Mouse (Mus musculus): Measurements from ENCODE around the gene Colgalt2. TPM values are rescaled to one million over a fixed set of nuclear protein-coding genes. Genes with fewer than 3 reads are reported as not detected.

Gene Colgalt2
- polyA plus RNA-seq, 1 experiment: 1.1 TPM

DNA sequence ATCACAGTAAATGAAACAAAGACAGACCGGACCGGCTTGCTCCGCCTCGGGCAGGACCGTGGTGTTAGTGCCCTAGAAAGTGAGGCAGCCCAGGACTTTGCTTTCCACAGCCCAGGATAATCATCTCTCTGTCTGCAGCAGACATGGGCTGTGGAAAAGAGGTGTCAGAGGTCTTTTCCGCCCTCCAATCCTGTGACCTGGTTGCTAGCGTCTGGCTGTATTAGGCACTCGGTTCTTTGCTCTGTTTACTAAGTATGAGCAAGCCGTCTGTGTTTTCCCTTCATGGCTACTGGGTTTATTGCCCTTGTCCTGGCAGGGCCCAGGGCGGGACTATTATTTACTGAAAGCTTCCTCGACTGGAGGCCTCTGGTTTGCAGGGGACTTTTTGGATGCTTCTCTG lies 98.0 kb downstream of the Colgalt2 start:
- DNase-seq: no peak
- Histone ChIP-seq H3K4me1 (replicated peaks; ENCODE audit: control insufficient read depth, insufficient read depth, low read length) (peaks cover 3% of the 10 kb centered on the region; the same call in 1 of the 2 replicates), H3K27ac (ENCODE audit: control insufficient read depth, insufficient read depth, low read length) (no peak overlapping the region), H3K27me3 (ENCODE audit: control insufficient read depth, insufficient read depth, low read length) (no peaks in the 10 kb centered on the region), H3K36me3 (ENCODE audit: control insufficient read depth, insufficient read depth, low read length) (no peaks in the 10 kb centered on the region), H3K4me3 (ENCODE audit: control insufficient read depth, insufficient read depth, low read length) (no peak overlapping the region)
- no peak for TF ChIP-seq CTCF (IDR thresholded peaks at IDR 0.05; ENCODE audit: borderline replicate concordance, control insufficient read depth, extremely low read depth, insufficient read depth, low read length, poor library complexity)
- no peak for TF ChIP-seq POLR2A (IDR thresholded peaks at IDR 0.05; ENCODE audit: control insufficient read depth, extremely low read depth, insufficient read depth, low read length, poor library complexity)
- WGBS: 79% methylated on average over 11 of the region's 11 CpGs

DNA sequence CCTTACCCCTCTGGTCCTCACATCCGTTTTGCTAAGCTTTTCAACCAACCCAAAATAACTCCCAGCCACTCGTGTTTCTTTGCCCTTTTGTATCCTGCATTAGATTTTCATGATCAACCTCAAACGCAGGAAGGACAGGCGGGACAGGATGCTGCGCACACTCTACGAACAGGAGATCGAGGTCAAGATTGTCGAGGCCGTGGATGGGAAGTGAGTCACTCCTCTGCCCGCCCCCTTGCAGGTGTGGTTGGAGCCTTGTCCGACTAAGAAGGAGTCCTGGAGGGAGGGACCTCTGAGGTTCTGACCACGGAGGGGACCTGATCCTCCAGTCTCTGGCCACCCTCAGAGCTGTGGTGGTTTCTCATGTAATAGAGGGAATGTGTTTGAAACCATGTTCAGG lies 100.2 kb downstream of the Colgalt2 start:
- WGBS: 19% methylated on average over 12 of the region's 12 CpGs
- Histone ChIP-seq H3K27me3 (ENCODE audit: control insufficient read depth, insufficient read depth, low read length) (no peaks in the 10 kb centered on the region), H3K36me3 (ENCODE audit: control insufficient read depth, insufficient read depth, low read length) (no peaks in the 10 kb centered on the region), H3K27ac (ENCODE audit: control insufficient read depth, insufficient read depth, low read length) (no peak overlapping the region), H3K4me1 (replicated peaks; ENCODE audit: control insufficient read depth, insufficient read depth, low read length) (peaks cover 3% of the 10 kb centered on the region; the same call in 1 of the 2 replicates), H3K4me3 (ENCODE audit: control insufficient read depth, insufficient read depth, low read length) (no peak overlapping the region)
- TF ChIP-seq POLR2A (IDR thresholded peaks at IDR 0.05; ENCODE audit: control insufficient read depth, extremely low read depth, insufficient read depth, low read length, poor library complexity) (no peak), CTCF (IDR thresholded peaks at IDR 0.05; ENCODE audit: borderline replicate concordance, control insufficient read depth, extremely low read depth, insufficient read depth, low read length, poor library complexity) (no peak)
- no peak for DNase-seq

DNA sequence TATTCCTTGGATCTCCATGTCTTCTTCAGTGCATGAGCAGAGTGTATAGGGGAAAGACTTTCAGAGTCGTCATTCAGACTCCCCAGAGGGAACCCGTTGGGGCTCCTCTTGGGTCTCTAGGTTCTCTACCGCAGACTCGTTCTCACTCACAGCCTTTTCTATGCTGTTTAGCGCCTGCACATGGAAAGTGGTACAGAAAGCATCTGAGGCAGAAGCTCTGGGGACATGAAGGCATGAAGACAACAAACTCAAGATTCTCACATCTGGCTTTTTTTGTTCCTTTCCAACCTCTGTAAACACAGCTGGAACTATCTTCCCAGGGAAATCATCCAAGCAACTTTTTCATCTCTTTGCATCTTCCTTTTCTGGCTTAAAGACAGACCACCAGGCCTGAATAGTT lies 106.5 kb downstream of the Colgalt2 start:
- Histone ChIP-seq H3K27ac (ENCODE audit: control insufficient read depth, insufficient read depth, low read length) (no peak overlapping the region), H3K4me1 (replicated peaks; ENCODE audit: control insufficient read depth, insufficient read depth, low read length) (no peaks in the 10 kb centered on the region), H3K4me3 (ENCODE audit: control insufficient read depth, insufficient read depth, low read length) (no peak overlapping the region), H3K27me3 (ENCODE audit: control insufficient read depth, insufficient read depth, low read length) (no peaks in the 10 kb centered on the region), H3K36me3 (ENCODE audit: control insufficient read depth, insufficient read depth, low read length) (no peaks in the 10 kb centered on the region)
- no peak for DNase-seq
- TF ChIP-seq CTCF (IDR thresholded peaks at IDR 0.05; ENCODE audit: borderline replicate concordance, control insufficient read depth, extremely low read depth, insufficient read depth, low read length, poor library complexity) (no peak), POLR2A (IDR thresholded peaks at IDR 0.05; ENCODE audit: control insufficient read depth, extremely low read depth, insufficient read depth, low read length, poor library complexity) (no peak)
- WGBS: 97% methylated on average over 5 of the region's 5 CpGs

DNA sequence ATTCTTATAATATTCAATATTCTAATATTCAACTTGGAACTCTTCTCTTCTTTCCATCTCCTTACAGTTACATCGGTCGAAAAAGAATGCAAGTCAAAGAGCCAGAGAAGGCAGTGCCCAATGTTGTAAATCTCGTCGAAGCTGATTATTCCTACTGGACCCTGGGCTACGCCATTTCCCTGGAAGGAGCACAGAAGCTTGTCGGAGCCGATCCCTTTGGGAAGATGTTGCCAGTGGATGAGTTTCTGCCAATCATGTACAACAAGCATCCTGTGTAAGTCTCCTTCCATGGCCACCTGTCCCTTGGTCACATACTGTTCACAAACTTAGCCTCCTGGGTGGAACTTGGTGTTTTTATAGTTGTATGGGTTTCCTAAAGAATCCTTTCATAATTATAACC lies 107.1 kb downstream of the Colgalt2 start:
- no peaks in the 10 kb centered on the region for H3K27me3 ChIP-seq (ENCODE audit: control insufficient read depth, insufficient read depth, low read length)
- 95% methylated on average over 7 of the region's 7 CpGs for WGBS
- H3K4me1 ChIP-seq (replicated peaks; ENCODE audit: control insufficient read depth, insufficient read depth, low read length): no peaks in the 10 kb centered on the region
- H3K36me3 ChIP-seq (ENCODE audit: control insufficient read depth, insufficient read depth, low read length): no peaks in the 10 kb centered on the region
- DNase-seq: no peak
- TF ChIP-seq CTCF (IDR thresholded peaks at IDR 0.05; ENCODE audit: borderline replicate concordance, control insufficient read depth, extremely low read depth, insufficient read depth, low read length, poor library complexity) (no peak), POLR2A (IDR thresholded peaks at IDR 0.05; ENCODE audit: control insufficient read depth, extremely low read depth, insufficient read depth, low read length, poor library complexity) (no peak)
- H3K27ac ChIP-seq (ENCODE audit: control insufficient read depth, insufficient read depth, low read length): no peak overlapping the region
- H3K4me3 ChIP-seq (ENCODE audit: control insufficient read depth, insufficient read depth, low read length): no peak overlapping the region

DNA sequence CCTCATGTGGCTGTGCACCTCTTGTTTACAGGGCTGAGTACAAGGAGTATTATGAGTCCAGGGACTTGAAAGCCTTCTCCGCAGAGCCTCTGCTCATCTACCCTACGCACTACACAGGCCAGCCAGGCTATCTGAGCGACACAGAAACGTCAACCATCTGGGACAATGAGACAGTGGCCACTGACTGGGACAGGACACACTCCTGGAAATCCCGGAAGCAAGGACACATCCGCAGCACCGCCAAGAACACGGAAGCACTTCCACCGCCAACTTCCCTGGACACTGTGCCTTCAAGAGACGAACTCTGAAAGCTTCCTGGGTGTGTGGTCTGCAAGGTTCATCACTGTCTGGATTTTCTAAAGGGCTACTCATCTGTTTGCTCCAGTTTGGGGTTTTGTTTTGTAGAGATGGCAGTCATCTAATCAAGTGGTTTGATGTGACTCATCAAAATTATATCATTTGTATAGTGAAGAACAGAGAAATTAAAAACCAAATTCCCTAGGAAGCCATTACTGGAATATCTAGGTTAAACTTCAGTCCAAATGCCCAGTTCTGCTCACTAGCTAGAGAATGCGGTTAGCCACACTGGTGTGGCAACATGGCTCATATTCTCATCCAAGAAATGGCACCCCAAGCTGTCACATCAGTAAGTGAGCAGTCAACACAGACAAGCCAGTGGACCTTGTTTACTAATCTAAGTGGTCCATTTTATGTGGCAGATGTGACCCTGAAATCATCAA lies 109.0 kb downstream of the Colgalt2 start:
- TF ChIP-seq CTCF (IDR thresholded peaks at IDR 0.05; ENCODE audit: borderline replicate concordance, control insufficient read depth, extremely low read depth, insufficient read depth, low read length, poor library complexity): no peak
- TF ChIP-seq POLR2A (IDR thresholded peaks at IDR 0.05; ENCODE audit: control insufficient read depth, extremely low read depth, insufficient read depth, low read length, poor library complexity): no peak
- no peak for DNase-seq
- H3K4me1 ChIP-seq (replicated peaks; ENCODE audit: control insufficient read depth, insufficient read depth, low read length): no peaks in the 10 kb centered on the region
- WGBS: 96% methylated on average over 11 of the region's 11 CpGs
- no peak overlapping the region for H3K4me3 ChIP-seq (ENCODE audit: control insufficient read depth, insufficient read depth, low read length)
- H3K27me3 ChIP-seq (ENCODE audit: control insufficient read depth, insufficient read depth, low read length): no peaks in the 10 kb centered on the region
- H3K27ac ChIP-seq (ENCODE audit: control insufficient read depth, insufficient read depth, low read length): no peak overlapping the region
- no peaks in the 10 kb centered on the region for H3K36me3 ChIP-seq (ENCODE audit: control insufficient read depth, insufficient read depth, low read length)

DNA sequence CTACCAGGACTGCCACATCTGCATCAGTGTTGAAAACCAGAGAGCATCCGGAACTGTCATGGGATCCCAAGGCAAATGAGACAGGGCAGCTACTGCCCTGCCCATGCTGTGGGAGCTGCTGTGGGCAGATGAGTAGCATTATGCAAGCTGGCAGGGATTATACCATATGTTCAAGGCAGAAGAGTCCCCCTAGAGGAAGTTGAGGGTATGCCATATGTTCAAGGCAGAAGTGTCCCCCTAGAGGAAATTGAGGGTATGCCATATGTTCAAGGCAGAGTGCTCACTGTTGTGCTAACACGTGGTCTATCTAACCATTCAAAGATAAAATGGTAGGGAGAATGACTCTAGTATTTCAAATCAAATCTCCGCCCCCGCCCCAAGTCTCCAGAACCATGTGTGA lies 111.6 kb downstream of the Colgalt2 start:
- DNase-seq: peak; percentile 26
- Histone ChIP-seq H3K4me3 (ENCODE audit: control insufficient read depth, insufficient read depth, low read length) (no peak overlapping the region), H3K4me1 (replicated peaks; ENCODE audit: control insufficient read depth, insufficient read depth, low read length) (no peaks in the 10 kb centered on the region), H3K36me3 (ENCODE audit: control insufficient read depth, insufficient read depth, low read length) (no peaks in the 10 kb centered on the region), H3K27me3 (ENCODE audit: control insufficient read depth, insufficient read depth, low read length) (no peaks in the 10 kb centered on the region), H3K27ac (ENCODE audit: control insufficient read depth, insufficient read depth, low read length) (no peak overlapping the region)
- TF ChIP-seq CTCF (IDR thresholded peaks at IDR 0.05; ENCODE audit: borderline replicate concordance, control insufficient read depth, extremely low read depth, insufficient read depth, low read length, poor library complexity): peak; percentile 65; the same call in 1 of the 2 replicates
- TF ChIP-seq POLR2A (IDR thresholded peaks at IDR 0.05; ENCODE audit: control insufficient read depth, extremely low read depth, insufficient read depth, low read length, poor library complexity): no peak
- WGBS: 80% methylated on average over 4 of the region's 4 CpGs

Data from thymus, adult 2 months (tissue).